ENCODE assay signal across 14 mouse cellular contexts in genomic region chr10:116965297-116965696, GRCm38 (mm10). TPM values are rescaled to one million over a fixed set of nuclear protein-coding genes. Genes with fewer than 3 reads are reported as not detected.
DNase-seq lines count a peak whose midpoint lies in the region; ATAC-seq and TF ChIP-seq lines count a peak whose summit lies in the region.
"Had no signal": no experiment of that assay in that cellular context is flagged by ENCODE, and none has a peak within 500 bp of the region (broad histone marks: within the 10 kb centered on the region; RNA-seq: fewer than 3 reads in every experiment).

No protein-coding gene starts in this region.

- ATAC-seq in forebrain, embryonic 16.5 days = no peak
- ATAC-seq: liver, postnatal 0 days had no signal

- no peak for TF ChIP-seq CTCF in kidney, adult 2 months (conservative IDR thresholded peaks at IDR 0.05; ENCODE audit: insufficient read depth, insufficient read length, low read depth, low read length)

- 55% methylated on average over 5 of the region's 5 CpGs for WGBS in kidney, adult 2 months
- WGBS in forebrain, embryonic 16.5 days = 79% methylated on average over 5 of the region's 5 CpGs

- no peaks in the 10 kb centered on the region for H3K27me3 ChIP-seq in kidney, adult 2 months (replicated peaks; ENCODE audit: control insufficient read depth, insufficient read depth, low read length)
- H3K27me3 ChIP-seq in forebrain, embryonic 16.5 days (replicated peaks; ENCODE audit: control insufficient read depth, insufficient read depth, low read length) = no peaks in the 10 kb centered on the region
- H3K27me3 ChIP-seq: CH12.LX; stomach, embryonic 15.5 days had no signal

- H3K4me2 ChIP-seq in forebrain, embryonic 16.5 days (ENCODE audit: low read length) = no peak overlapping the region
- H3K4me2 ChIP-seq: stomach, embryonic 15.5 days had no signal

- no peak for TF ChIP-seq POLR2A in kidney, adult 2 months (IDR thresholded peaks at IDR 0.05; ENCODE audit: low read depth, low read length)

- DNase-seq in urinary bladder, postnatal 14 days (ENCODE audit: low spot score) = peak; percentile 16
- no peak for DNase-seq in urinary bladder, postnatal 10 days (ENCODE audit: low spot score)
- peak; percentile 65 for DNase-seq in kidney, adult 2 months
- DNase-seq in lung, adult 18-20 months = peak; percentile 47 to 58
- no peak for DNase-seq in right cerebral cortex, adult 2 months (ENCODE audit: low spot score in 2 of 2)
- DNase-seq in ovary, postnatal 36 days (ENCODE audit: low spot score) = no peak
- DNase-seq in spleen, postnatal 36 days (ENCODE audit: low spot score in 2 of 2) = no peak
- DNase-seq: cerebellum, postnatal 14 days; gastrocnemius, postnatal 36 days; liver, postnatal 0 days had no signal

- no peaks in the 10 kb centered on the region for H3K9me3 ChIP-seq in forebrain, embryonic 16.5 days (ENCODE audit: control insufficient read depth, low read length)
- H3K9me3 ChIP-seq: stomach, embryonic 15.5 days had no signal

- H3K27ac ChIP-seq in kidney, adult 2 months (ENCODE audit: insufficient read depth, low read depth, low read length) = peak overlapping the region; percentile 78
- no peak overlapping the region for H3K27ac ChIP-seq in forebrain, embryonic 16.5 days (ENCODE audit: low read length)
- H3K27ac ChIP-seq: stomach, embryonic 15.5 days had no signal

- H3K4me3 ChIP-seq in kidney, adult 2 months (ENCODE audit: insufficient read depth, low read depth, low read length) = peak overlapping the region; percentile 41; the same call in 1 of the 2 replicates
- H3K4me3 ChIP-seq in forebrain, embryonic 16.5 days (replicated peaks; ENCODE audit: low read length) = no peak overlapping the region
- H3K4me3 ChIP-seq: stomach, embryonic 15.5 days had no signal

- H3K4me1 ChIP-seq in kidney, adult 2 months (ENCODE audit: control insufficient read depth, insufficient read depth, low read length) = peaks cover 22% of the 10 kb centered on the region
- H3K4me1 ChIP-seq in forebrain, embryonic 16.5 days (replicated peaks; ENCODE audit: control insufficient read depth, insufficient read depth, low read length) = no peaks in the 10 kb centered on the region

- no peaks in the 10 kb centered on the region for H3K36me3 ChIP-seq in kidney, adult 2 months (ENCODE audit: control insufficient read depth, insufficient read depth, low read length)
- H3K36me3 ChIP-seq in forebrain, embryonic 16.5 days (ENCODE audit: control insufficient read depth, insufficient read depth) = no peaks in the 10 kb centered on the region
- H3K36me3 ChIP-seq: stomach, embryonic 15.5 days had no signal

- H3K9ac ChIP-seq in forebrain, embryonic 16.5 days (replicated peaks; ENCODE audit: low read depth, low read length) = no peak overlapping the region
- H3K9ac ChIP-seq: liver, postnatal 0 days; stomach, embryonic 15.5 days had no signal

RNA-seq across cellular contexts. Expression of gene Gm10271, which starts 7.1 kb away (rescaled TPM):
- polyA plus RNA-seq in kidney, adult 2 months (2012; rRNA removed) = not detected in 2 replicates
- not detected in 2 replicates for polyA plus RNA-seq in forebrain, embryonic 16.5 days (2015; fragmentation: Nextera tagmentation; extraction: Ambion mirVana)
- polyA plus RNA-seq: forebrain, embryonic 11.5 days; liver, postnatal 0 days; stomach, embryonic 15.5 days had no signal

RNA-seq across cellular contexts. Expression of gene Rab3ip, which starts 14.7 kb away (rescaled TPM):
- 641 and 892 TPM in 2 replicates for polyA plus RNA-seq in kidney, adult 2 months (2012; rRNA removed)
- polyA plus RNA-seq in forebrain, embryonic 16.5 days (2015; fragmentation: Nextera tagmentation; extraction: Ambion mirVana) = 48.2 and 51.3 TPM in 2 replicates

RNA-seq across cellular contexts. Expression of gene Best3, which starts 20.8 kb away (rescaled TPM):
- 0.97 and 1.1 TPM in 2 replicates for polyA plus RNA-seq in kidney, adult 2 months (2012; rRNA removed)
- polyA plus RNA-seq in forebrain, embryonic 16.5 days (2015; fragmentation: Nextera tagmentation; extraction: Ambion mirVana) = not detected in 2 replicates
- polyA plus RNA-seq: liver, postnatal 0 days had no signal

Comparison
In these comparisons a context has a peak if more than half of its experiments do, and no peak if none do; other contexts are left out.
1. DNase-seq: peak in urinary bladder, postnatal 14 days (single experiment), kidney, adult 2 months (single experiment) and lung, adult 18-20 months (2 of 2); none in urinary bladder, postnatal 10 days (single experiment), right cerebral cortex, adult 2 months (0 of 2), ovary, postnatal 36 days (single experiment) and spleen, postnatal 36 days (0 of 2).
2. RNA of gene Rab3ip, which starts 14.7 kb away (polyA plus RNA-seq): 641 to 892 TPM in kidney, adult 2 months; 48.2 to 51.3 TPM in forebrain, embryonic 16.5 days; every median in the first group is over 10 times any median in the second.